Comparison of ENCODE assay signal across 20 mouse cellular contexts in genomic region chr2:93453046-93453445, GRCm38 (mm10). TPM values are rescaled to one million over a fixed set of nuclear protein-coding genes. Genes with fewer than 3 reads are reported as not detected.
DNase-seq lines count a peak whose midpoint lies in the region; ATAC-seq and TF ChIP-seq lines count a peak whose summit lies in the region.
"Had no signal": no experiment of that assay in that cellular context is flagged by ENCODE, and none has a peak within 500 bp of the region (broad histone marks: within the 10 kb centered on the region; RNA-seq: fewer than 3 reads in every experiment).

No protein-coding gene starts in this region.

- H3K27ac ChIP-seq in kidney, adult 2 months (ENCODE audit: insufficient read depth, low read depth, low read length): peak overlapping the region; percentile 100
- H3K27ac ChIP-seq in limb, embryonic 15.5 days: peak overlapping the region; percentile 22; the same call in 1 of the 2 replicates
- H3K27ac ChIP-seq in hindbrain, embryonic 13.5 days: no peak overlapping the region
- H3K27ac ChIP-seq: heart, adult 2 months; hindbrain, embryonic 15.5 days; left cerebral cortex, adult 2 months; limb, embryonic 12.5 days; neural tube, embryonic 12.5 days had no signal

- peak; percentile 3 for TF ChIP-seq POLR2A in kidney, adult 2 months (IDR thresholded peaks at IDR 0.05; ENCODE audit: low read depth, low read length)

- no peak for DNase-seq in kidney, adult 2 months
- DNase-seq in kidney, adult 9 months: no peak
- peak; percentile 47 for DNase-seq in 416B (ENCODE audit: low read depth)
- no peak for DNase-seq in retina, postnatal 1 day
- DNase-seq in embryo, embryonic 11 days: no peak
- DNase-seq: B cell, adult 2 months; cerebellum, adult 9-11 months; gastrocnemius, postnatal 10 days; heart, adult 2 months; heart, postnatal 14 days; thymus, postnatal 14 days had no signal

- H3K4me2 ChIP-seq in limb, embryonic 15.5 days: no peak overlapping the region
- no peak overlapping the region for H3K4me2 ChIP-seq in hindbrain, embryonic 13.5 days
- H3K4me2 ChIP-seq: hindbrain, embryonic 15.5 days; limb, embryonic 12.5 days; neural tube, embryonic 12.5 days had no signal

- no peak overlapping the region for H3K9ac ChIP-seq in limb, embryonic 15.5 days
- H3K9ac ChIP-seq in hindbrain, embryonic 13.5 days: no peak overlapping the region
- H3K9ac ChIP-seq: hindbrain, embryonic 15.5 days; limb, embryonic 12.5 days; neural tube, embryonic 12.5 days had no signal

- peak; percentile 36 for ATAC-seq in activated CD4-positive, CD25-positive, alpha-beta regulatory T cell, adult 4 months
- no peak for ATAC-seq in limb, embryonic 15.5 days (ENCODE audit: insufficient number of reproducible peaks, low FRiP score, low TSS enrichment, low read depth)
- no peak for ATAC-seq in hindbrain, embryonic 13.5 days (ENCODE audit: low FRiP score)

- no peak for TF ChIP-seq CTCF in kidney, adult 2 months (conservative IDR thresholded peaks at IDR 0.05; ENCODE audit: insufficient read depth, insufficient read length, low read depth, low read length)

- H3K4me3 ChIP-seq in kidney, adult 2 months (ENCODE audit: insufficient read depth, low read depth, low read length): peak overlapping the region; percentile 81
- H3K4me3 ChIP-seq in limb, embryonic 15.5 days: no peak overlapping the region
- H3K4me3 ChIP-seq in hindbrain, embryonic 13.5 days: no peak overlapping the region
- H3K4me3 ChIP-seq: heart, adult 2 months; hindbrain, embryonic 15.5 days; left cerebral cortex, adult 2 months; limb, embryonic 12.5 days; midbrain, embryonic 10.5 days; neural tube, embryonic 12.5 days had no signal

- H3K36me3 ChIP-seq in kidney, adult 2 months (ENCODE audit: control insufficient read depth, insufficient read depth, low read length): no peaks in the 10 kb centered on the region
- no peaks in the 10 kb centered on the region for H3K36me3 ChIP-seq in limb, embryonic 15.5 days
- H3K36me3 ChIP-seq in hindbrain, embryonic 13.5 days: no peaks in the 10 kb centered on the region
- H3K36me3 ChIP-seq: G1E; hindbrain, embryonic 15.5 days; limb, embryonic 12.5 days; midbrain, embryonic 10.5 days; neural tube, embryonic 12.5 days had no signal

- 39% methylated on average over 4 of the region's 4 CpGs for WGBS in kidney, adult 2 months
- WGBS in limb, embryonic 15.5 days: 78% methylated on average over 4 of the region's 4 CpGs
- WGBS in hindbrain, embryonic 13.5 days: 86% methylated on average over 4 of the region's 4 CpGs

- H3K9me3 ChIP-seq in limb, embryonic 15.5 days: no peaks in the 10 kb centered on the region
- H3K9me3 ChIP-seq in hindbrain, embryonic 13.5 days: no peaks in the 10 kb centered on the region
- H3K9me3 ChIP-seq: G1E; hindbrain, embryonic 15.5 days; limb, embryonic 12.5 days; midbrain, embryonic 10.5 days; neural tube, embryonic 12.5 days had no signal

- H3K4me1 ChIP-seq in kidney, adult 2 months (ENCODE audit: control insufficient read depth, insufficient read depth, low read length): peaks cover 57% of the 10 kb centered on the region
- H3K4me1 ChIP-seq in limb, embryonic 15.5 days: peaks cover 58% of the 10 kb centered on the region
- peaks cover 21% of the 10 kb centered on the region for H3K4me1 ChIP-seq in hindbrain, embryonic 13.5 days (replicated peaks)

- H3K27me3 ChIP-seq in kidney, adult 2 months (replicated peaks; ENCODE audit: control insufficient read depth, insufficient read depth, low read length): no peaks in the 10 kb centered on the region
- no peaks in the 10 kb centered on the region for H3K27me3 ChIP-seq in limb, embryonic 15.5 days
- no peaks in the 10 kb centered on the region; the same call in 1 of the 2 replicates for H3K27me3 ChIP-seq in hindbrain, embryonic 13.5 days
- H3K27me3 ChIP-seq: hindbrain, embryonic 15.5 days; limb, embryonic 12.5 days; neural tube, embryonic 12.5 days had no signal

RNA-seq across cellular contexts. Expression of gene Cd82, which starts 9.9 kb away (rescaled TPM):
- polyA plus RNA-seq in kidney, adult 2 months (2012; rRNA removed): 200 and 223 TPM in 2 replicates
- polyA plus RNA-seq in activated CD4-positive, CD25-positive, alpha-beta regulatory T cell, adult 4 months (2017; shearing (Covaris generic)): 100 to 1,000 TPM; 408 to 719 TPM
- polyA plus RNA-seq in limb, embryonic 15.5 days (2015; fragmentation: Nextera tagmentation; extraction: Ambion mirVana): 51.4 and 63.0 TPM in 2 replicates
- 19.8 and 23.7 TPM in 2 replicates for polyA plus RNA-seq in hindbrain, embryonic 13.5 days (2015; fragmentation: Nextera tagmentation; extraction: Ambion mirVana)
